Mouse (Mus musculus): ENCODE results near the gene Fam240a.

Fam240a gene

GRCm38 (mm10) chr9:110945343-110945742, 28.7 kb upstream of the Fam240a start:
- DNase-seq (ENCODE audit: inconsistent ontology term), result no peak

DNA sequence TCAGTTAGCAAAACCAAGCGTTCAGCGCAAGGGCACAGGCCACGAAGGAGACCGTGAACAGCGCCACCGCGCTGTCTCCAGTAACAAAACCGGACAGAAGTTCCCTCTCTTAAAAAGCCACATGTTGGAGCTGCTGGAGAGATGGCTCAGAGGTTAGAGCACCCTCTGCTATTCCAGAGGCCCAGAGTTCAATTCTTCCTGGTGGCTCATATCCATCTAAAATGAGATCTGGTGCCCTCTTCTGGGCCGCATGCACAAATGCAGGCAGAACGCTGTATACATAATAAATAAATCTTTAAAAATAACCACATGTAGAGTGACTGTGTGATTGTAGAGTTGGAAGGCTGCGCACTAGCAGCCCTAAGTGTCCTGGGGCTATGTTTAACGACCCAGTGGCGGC, 27.6 kb upstream of the Fam240a start:
- DNase-seq (ENCODE audit: inconsistent ontology term), result no peak

- DNase-seq (ENCODE audit: inconsistent ontology term), result no peak
Measured at GRCm38 (mm10) chr9:110937506-110938490, 21.1 kb upstream of the Fam240a start.

GRCm38 (mm10) chr9:110935941-110936340, 19.3 kb upstream of the Fam240a start:
- no peak for DNase-seq (ENCODE audit: inconsistent ontology term)

- DNase-seq (ENCODE audit: inconsistent ontology term), result peak; percentile 32
Measured at GRCm38 (mm10) chr9:110933850-110934437, 17.3 kb upstream of the Fam240a start.

DNA sequence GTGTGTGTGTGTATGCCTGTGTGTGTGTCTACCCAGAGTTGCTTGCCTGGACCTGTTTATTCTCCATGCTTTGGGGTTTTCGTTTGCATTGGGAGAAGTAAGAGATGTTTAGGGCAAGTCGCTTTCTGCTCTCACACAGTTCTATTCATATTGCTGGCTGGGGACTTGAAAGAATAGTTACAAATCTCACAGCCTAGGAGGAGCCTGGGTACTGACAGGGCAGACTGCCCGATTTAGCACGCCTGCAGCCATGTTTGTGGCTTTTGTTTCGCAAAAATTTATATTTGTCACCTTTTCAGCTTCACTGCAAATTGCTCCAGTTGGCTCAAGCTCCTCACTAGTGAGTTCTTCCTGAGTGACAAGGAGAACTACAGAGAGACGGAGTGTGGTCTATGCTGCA, 14.9 kb upstream of the Fam240a start:
- DNase-seq (ENCODE audit: inconsistent ontology term), result peak; percentile 74

GRCm38 (mm10) chr9:110922759-110923158, 6.1 kb upstream of the Fam240a start:
- peak; percentile 53 for DNase-seq (ENCODE audit: inconsistent ontology term)

DNA sequence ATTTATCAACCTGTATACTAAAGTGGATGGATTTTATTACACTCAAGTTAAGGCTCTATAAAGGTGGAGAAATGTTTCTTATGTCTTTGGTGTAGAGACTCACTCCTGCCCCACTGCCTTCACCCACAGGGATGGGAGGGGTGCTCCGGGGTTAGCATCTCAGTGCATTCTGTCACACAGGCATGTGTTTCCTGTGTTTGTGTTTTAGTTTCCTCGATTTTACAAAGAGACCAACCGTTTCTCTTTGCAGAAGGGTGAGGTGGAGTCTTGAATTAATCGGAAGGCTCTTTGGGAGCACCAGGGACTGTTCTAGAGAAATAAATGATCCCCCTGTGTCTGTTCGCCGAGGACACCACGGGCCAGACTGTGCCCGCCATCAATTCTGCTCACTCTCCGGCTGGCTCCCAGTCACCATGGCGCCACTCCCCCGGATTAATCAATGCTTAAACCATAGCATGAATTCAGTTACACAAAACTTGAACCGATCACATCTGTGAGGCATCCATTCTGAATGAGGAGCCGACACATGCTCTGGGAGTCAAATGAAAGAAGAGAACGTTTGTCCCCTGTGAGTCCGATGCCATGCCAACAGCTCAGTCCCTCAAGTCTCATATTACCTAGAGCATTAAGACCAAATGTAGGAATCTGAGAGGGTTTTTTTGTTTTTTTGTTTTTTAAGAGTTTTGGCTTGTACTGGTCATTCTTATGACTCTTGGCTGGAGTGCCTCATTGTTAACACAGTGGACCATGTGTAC, 4.2 kb upstream of the Fam240a start:
- DNase-seq (ENCODE audit: inconsistent ontology term), result no peak

DNA sequence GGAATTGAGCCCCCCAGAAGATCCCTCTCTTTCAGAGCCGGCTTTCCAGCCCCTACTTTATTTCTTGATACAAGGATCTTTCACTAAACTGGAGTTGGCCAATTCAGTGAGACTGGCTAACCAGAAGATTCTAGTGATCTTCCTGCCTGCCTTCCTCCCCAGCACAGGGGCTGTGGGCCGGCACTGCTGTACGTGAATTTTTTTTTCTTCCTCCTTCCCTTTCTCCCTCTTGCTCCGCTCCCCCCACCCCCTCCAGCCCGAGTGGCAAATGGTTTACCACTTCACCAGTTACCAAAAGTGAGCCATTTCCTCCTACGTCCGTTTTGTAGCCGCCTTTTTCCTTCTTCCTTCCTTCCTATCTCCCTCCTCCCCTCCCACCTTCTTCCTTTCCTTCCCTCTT, 1.2 kb downstream of the Fam240a start:
- DNase-seq (ENCODE audit: inconsistent ontology term), result no peak

- no peak for DNase-seq (ENCODE audit: inconsistent ontology term)
Measured at GRCm38 (mm10) chr9:110914631-110915236, 1.9 kb downstream of the Fam240a start.

- DNase-seq (ENCODE audit: inconsistent ontology term), result no peak
Measured at GRCm38 (mm10) chr9:110909371-110909967, 7.2 kb downstream of the Fam240a start.

- no peak for DNase-seq (ENCODE audit: inconsistent ontology term)
Measured at GRCm38 (mm10) chr9:110908631-110909016, 8.0 kb downstream of the Fam240a start.

DNA sequence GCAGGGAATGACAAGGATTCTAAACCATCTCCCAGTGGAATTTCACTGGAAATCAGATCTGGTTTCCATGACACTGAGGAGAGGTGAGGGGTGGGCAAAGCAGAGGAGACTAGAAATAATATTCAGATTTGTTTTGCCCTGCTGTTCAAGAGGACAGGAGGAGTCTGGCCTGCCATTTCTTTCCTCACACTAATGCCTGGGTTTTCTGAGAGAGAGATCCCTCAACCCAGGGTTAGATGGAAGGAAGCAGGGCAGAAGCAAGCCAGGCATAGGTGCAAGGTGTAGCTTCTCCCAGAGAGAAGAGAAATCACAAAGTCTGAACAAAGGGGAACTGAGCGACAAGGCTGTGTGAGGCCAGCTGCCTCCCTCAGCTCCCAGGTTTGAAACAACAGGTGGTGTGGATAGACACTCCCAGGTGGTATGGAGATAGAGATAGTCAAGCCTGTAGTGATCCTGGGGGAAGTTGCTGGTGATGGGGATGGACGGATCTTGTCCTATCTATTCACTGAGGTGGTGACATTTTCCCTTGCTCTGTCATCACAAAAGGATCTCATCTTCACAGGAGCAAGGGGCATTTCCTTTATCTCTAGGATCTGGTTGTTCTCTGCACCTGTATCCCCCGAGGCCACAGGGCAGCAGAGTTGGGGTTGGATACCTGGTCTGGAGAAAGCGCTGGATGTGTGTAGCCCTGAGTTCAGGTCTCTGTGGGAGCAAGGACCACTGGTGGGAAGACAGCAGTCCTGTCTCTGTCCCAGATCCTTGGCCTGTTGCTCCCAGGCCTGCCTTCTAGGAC, 8.6 kb downstream of the Fam240a start:
- DNase-seq (ENCODE audit: inconsistent ontology term), result no peak

DNA sequence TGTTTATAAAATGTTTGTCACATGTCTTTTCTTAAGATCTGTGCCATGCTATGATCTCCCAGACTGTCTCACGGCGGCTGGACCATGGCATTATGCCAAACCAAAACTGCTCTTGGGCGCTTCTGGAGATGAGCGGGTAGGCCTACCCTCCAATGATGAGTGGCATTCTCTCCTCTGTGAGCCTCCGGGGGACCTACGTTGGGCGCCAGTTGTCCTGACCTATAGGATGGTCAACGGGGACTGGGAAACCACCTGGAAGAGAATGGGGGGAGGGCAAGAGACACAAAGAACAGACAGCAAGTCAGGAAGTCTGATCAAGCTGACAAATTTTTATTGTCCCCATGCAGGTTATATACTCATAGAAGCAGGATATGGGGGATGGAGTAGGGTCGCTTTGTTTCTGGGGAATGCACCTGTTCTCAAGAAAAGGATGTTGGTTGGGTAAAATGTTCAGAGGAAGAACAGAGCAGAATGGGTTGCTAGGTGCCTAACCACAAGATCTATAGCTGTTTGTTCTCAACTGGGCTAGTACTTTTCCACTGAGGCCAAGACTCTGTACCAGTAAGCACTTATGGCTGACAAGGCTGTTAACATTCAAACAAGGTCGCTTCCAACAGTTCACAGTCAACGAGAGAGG, 9.3 kb downstream of the Fam240a start:
- no peak for DNase-seq (ENCODE audit: inconsistent ontology term)

GRCm38 (mm10) chr9:110902271-110902670, 14.4 kb downstream of the Fam240a start:
- no peak for DNase-seq (ENCODE audit: inconsistent ontology term)

GRCm38 (mm10) chr9:110901204-110901603, 15.5 kb downstream of the Fam240a start:
- DNase-seq (ENCODE audit: inconsistent ontology term), result no peak

DNA sequence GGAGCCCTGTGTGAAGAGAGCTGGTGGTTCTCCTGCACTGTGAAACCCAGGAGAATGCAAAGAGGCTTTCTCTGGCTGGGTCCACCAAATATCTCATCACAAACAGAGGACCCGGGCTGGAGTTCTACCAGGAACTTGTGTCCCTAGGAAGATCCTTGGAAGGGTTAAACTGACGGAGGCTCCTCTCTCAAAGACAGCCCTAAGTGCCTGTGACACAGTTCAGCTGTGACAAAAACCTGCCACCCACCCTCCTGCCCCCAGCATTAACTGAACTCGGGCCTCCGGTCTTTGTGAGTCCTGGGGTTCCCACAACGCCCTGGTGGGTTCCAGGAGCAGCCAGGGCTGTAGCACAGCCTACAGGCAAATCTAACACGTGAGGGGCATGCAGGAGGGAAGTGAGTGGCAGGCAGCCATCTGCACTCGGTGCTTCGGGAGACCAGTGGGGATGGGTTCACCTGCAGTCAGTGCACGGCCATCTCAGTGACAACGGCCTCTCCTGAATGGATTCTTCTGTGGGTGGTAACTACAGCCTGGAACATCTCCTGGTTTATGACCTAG, 17.1 kb downstream of the Fam240a start:
- no peak for DNase-seq (ENCODE audit: inconsistent ontology term)

- no peak for DNase-seq (ENCODE audit: inconsistent ontology term)
Measured at GRCm38 (mm10) chr9:110896595-110896994, 20.1 kb downstream of the Fam240a start.

DNA sequence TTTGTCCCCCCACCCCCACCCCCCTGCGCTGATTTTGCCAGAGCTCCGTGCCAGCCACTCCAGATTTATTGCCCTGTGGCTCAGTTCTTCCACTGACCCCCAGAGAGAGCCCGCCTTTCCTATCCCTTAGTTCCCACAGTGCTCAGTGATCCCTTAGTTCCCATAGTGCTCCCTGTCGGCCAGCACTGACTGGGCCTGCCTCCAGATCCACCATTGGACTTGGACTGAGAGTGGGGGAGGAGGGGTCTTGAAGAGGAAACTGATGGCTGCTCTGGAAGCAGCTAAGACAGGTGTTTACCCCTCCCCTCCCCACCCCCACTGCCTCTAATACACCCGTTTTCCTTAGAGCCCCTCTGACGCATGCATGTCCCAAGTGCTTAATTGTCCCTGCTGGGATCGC, 20.7 kb downstream of the Fam240a start:
- DNase-seq (ENCODE audit: inconsistent ontology term), result no peak

- DNase-seq (ENCODE audit: inconsistent ontology term), result no peak
Measured at GRCm38 (mm10) chr9:110895507-110895906, 21.2 kb downstream of the Fam240a start.

Measured in Muller cell, postnatal 12 days (primary cell).